Mouse (Mus musculus) G1E (cell line): ENCODE data around the gene Tln2. TPM values are rescaled to one million over a fixed set of nuclear protein-coding genes. Genes with fewer than 3 reads are reported as not detected.

Source experiments
- ATAC-seq: 2 replicates; pipeline ENCODE4 v1.8.0; 2016; ENCODE audit warnings: mild to moderate bottlenecking; ENCODE audit not compliant: insufficient number of reproducible peaks, poor library complexity, low FRiP score, severe bottlenecking; ENCODE audit errors: extremely low read depth
- DNase-seq: peaks from one replicate; pipeline ENCODE4 v3.0.0; 2012; ENCODE audit warnings: low spot score
- H3K27me3 ChIP-seq: 2 replicates; pipeline ENCODE4 v1.6.1; 2012; ENCODE audit warnings: mild to moderate bottlenecking, low read length, inconsistent platforms; ENCODE audit not compliant: insufficient read depth
- H3K36me3 ChIP-seq: replicated peaks from 2 replicates; pipeline ENCODE3; 2012; ENCODE audit warnings: mild to moderate bottlenecking, inconsistent platforms
- H3K4me1 ChIP-seq: 2 replicates; pipeline ENCODE4 v1.6.1; 2012; ENCODE audit warnings: low read depth, low read length, inconsistent platforms, mixed read lengths; ENCODE audit not compliant: insufficient read depth
- H3K4me3 ChIP-seq: 2 replicates; pipeline ENCODE4 v1.5.1; 2012; ENCODE audit warnings: low read depth, mild to moderate bottlenecking, inconsistent platforms, low read length, moderate library complexity, mixed read lengths
- H3K9me3 ChIP-seq: replicated peaks from 2 replicates; pipeline ENCODE4 v1.6.1; 2012; ENCODE audit warnings: inconsistent platforms
- CTCF ChIP-seq: IDR thresholded peaks from 2 replicates; pipeline ENCODE4 v1.5.1; 2012; ENCODE audit warnings: low read depth, low read length, inconsistent platforms, mixed read lengths
- GATA1 ChIP-seq: IDR thresholded peaks from 2 replicates; pipeline ENCODE4 v1.6.1; 2012; ENCODE audit warnings: borderline replicate concordance, low read length, inconsistent platforms, mixed read lengths
- GATA2 ChIP-seq: IDR thresholded peaks from 2 replicates; pipeline ENCODE4 v1.6.1; 2012; ENCODE audit warnings: low read depth, low read length, inconsistent platforms, borderline replicate concordance
- POLR2AphosphoS5 ChIP-seq: IDR thresholded peaks from 2 replicates; pipeline ENCODE4 v1.6.1; 2012; ENCODE audit warnings: low read depth, low read length, inconsistent platforms; ENCODE audit not compliant: insufficient replicate concordance
- TAL1 ChIP-seq: conservative IDR thresholded peaks from 2 replicates; pipeline ENCODE4 v1.6.1; 2012; ENCODE audit warnings: low read depth, low read length, inconsistent platforms, mixed read lengths
- polyA plus RNA-seq: library from polyadenylated mRNA; stranded (reverse); fragments of >175 nt; gene quantifications from 2 replicates; pipeline ENCODE4 v1.2.3, GENCODE M21; 2012
- total RNA-seq, 2 experiments: library from RNA; stranded (forward) in 1 of 2; stranded (reverse) in 1 of 2; fragments of 200-1000 nt in 1 of 2; fragments of >200 nt in 1 of 2; fragmentation: Nextera tagmentation in 1 of 2; gene quantifications; 2 replicates each; pipeline ENCODE4 v1.2.3; 2014 to 2017

Tln2 gene
- total and polyA plus RNA-seq, 3 experiments = 1.6 to 8.1 (median 2.1) TPM

- Histone ChIP-seq H3K27me3 (no peaks in the 10 kb centered on the region), H3K9me3 (no peaks in the 10 kb centered on the region), H3K4me3 (no peak overlapping the region), H3K36me3 (no peaks in the 10 kb centered on the region), H3K4me1 (no peaks in the 10 kb centered on the region)
- DNase-seq (no peak), ATAC-seq (no peak)
- TF ChIP-seq CTCF (no peak), GATA1 (no peak), TAL1 (no peak), GATA2 (no peak), POLR2AphosphoS5 (no peak)
These were observed 210.5 kb downstream of the Tln2 start for GRCm38 (mm10) chr9:67348983-67349382.

GRCm38 (mm10) chr9:67347184-67347583, 212.3 kb downstream of the Tln2 start:
- Histone ChIP-seq H3K4me3 (no peak overlapping the region), H3K9me3 (no peaks in the 10 kb centered on the region), H3K27me3 (no peaks in the 10 kb centered on the region), H3K4me1 (no peaks in the 10 kb centered on the region), H3K36me3 (no peaks in the 10 kb centered on the region)
- no peak for DNase-seq
- no peak for TF ChIP-seq POLR2AphosphoS5
- no peak for TF ChIP-seq GATA2
- TF ChIP-seq GATA1 = no peak
- TF ChIP-seq TAL1 = no peak
- TF ChIP-seq CTCF = no peak
- no peak for ATAC-seq

- Histone ChIP-seq H3K4me1 (no peaks in the 10 kb centered on the region), H3K36me3 (no peaks in the 10 kb centered on the region), H3K4me3 (no peak overlapping the region), H3K9me3 (no peaks in the 10 kb centered on the region), H3K27me3 (peaks cover 2% of the 10 kb centered on the region)
- TF ChIP-seq GATA1 (no peak), CTCF (no peak), TAL1 (no peak), POLR2AphosphoS5 (no peak), GATA2 (no peak)
- no peak for DNase-seq
- ATAC-seq = no peak
These were observed 228.2 kb downstream of the Tln2 start for GRCm38 (mm10) chr9:67331281-67331680.

DNA sequence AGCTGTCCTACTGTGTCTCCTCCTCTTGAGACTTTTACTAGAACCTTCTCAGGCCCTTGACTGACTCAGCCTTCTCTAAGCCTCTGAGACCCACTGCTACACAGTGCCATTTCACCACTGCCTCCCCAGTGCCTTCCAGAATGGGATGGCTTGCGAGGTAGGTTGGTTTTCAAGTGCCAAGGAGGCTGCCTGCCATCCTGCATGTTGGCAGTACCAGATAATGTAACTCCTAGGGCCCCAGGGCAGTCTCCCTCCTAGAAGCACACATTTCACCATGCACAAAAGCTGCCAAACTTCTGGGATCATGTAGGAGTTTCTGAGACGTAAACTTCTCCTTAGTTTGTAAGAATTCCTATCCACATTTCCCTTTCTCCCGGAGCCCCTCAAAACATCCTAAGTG, 231.1 kb downstream of the Tln2 start:
- TF ChIP-seq GATA1 (no peak), GATA2 (no peak), CTCF (no peak), TAL1 (no peak), POLR2AphosphoS5 (no peak)
- Histone ChIP-seq H3K27me3 (no peaks in the 10 kb centered on the region; the same call in 1 of the 2 replicates), H3K4me3 (no peak overlapping the region), H3K36me3 (no peaks in the 10 kb centered on the region), H3K4me1 (no peaks in the 10 kb centered on the region), H3K9me3 (no peaks in the 10 kb centered on the region)
- no peak for DNase-seq
- no peak for ATAC-seq

- H3K36me3 ChIP-seq = no peaks in the 10 kb centered on the region
- TF ChIP-seq CTCF = no peak
- TF ChIP-seq GATA2 = no peak
- no peak for TF ChIP-seq POLR2AphosphoS5
- no peak for TF ChIP-seq GATA1
- TF ChIP-seq TAL1 = no peak
- ATAC-seq (no peak), DNase-seq (no peak)
- no peak overlapping the region for H3K4me3 ChIP-seq
- no peaks in the 10 kb centered on the region for H3K4me1 ChIP-seq
- H3K9me3 ChIP-seq = no peaks in the 10 kb centered on the region
- 0 out of 2 replicates have a peak, but pooled peaks cover 2% of the 10 kb centered on the region for H3K27me3 ChIP-seq
These were observed 237.6 kb downstream of the Tln2 start for GRCm38 (mm10) chr9:67321886-67322285.

DNA sequence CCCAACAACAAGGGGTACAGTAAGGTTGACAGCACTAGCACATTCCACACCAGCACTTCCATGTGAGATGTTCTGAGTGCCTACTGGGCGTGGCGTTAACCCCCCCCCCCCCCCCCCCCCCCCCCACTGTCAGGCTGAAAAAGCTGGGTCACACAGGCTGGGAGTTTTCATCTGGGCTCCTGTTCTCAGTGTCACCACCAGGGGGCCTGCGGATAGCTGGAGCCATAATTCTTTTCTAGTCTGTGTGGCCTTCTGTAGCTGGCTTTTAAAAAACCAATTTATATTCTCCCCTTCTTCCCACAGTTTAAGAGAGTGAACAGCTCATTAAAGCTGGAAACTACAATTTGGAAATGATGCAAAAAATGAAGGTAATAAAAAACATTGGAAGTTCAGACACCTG, 244.1 kb downstream of the Tln2 start:
- peak; percentile 4 for DNase-seq
- no peaks in the 10 kb centered on the region for H3K9me3 ChIP-seq
- no peak for ATAC-seq
- 0 out of 2 replicates have a peak, but pooled peaks cover 2% of the 10 kb centered on the region for H3K27me3 ChIP-seq
- no peak overlapping the region for H3K4me3 ChIP-seq
- no peaks in the 10 kb centered on the region for H3K36me3 ChIP-seq
- no peaks in the 10 kb centered on the region for H3K4me1 ChIP-seq
- TF ChIP-seq TAL1 = no peak
- TF ChIP-seq GATA1 = no peak
- no peak for TF ChIP-seq GATA2
- TF ChIP-seq CTCF = 0 out of 2 replicates have a peak, but pooled peaks have one; percentile 8
